Mouse (Mus musculus) adrenal gland, postnatal 14 days (tissue): Measurements from ENCODE around the gene Caly. TPM values are rescaled to one million over a fixed set of nuclear protein-coding genes. Genes with fewer than 3 reads are reported as not detected.

Experiments used
- DNase-seq: peaks from one replicate; pipeline ENCODE4 v3.0.0; 2021; ENCODE audit warnings: mixed read lengths
- long read RNA-seq, 2 experiments: library from polyadenylated mRNA; stranded (forward); transcript quantifications; one replicate each; pipeline ENCODE4 v2.0.0; 2021
- total RNA-seq: library from RNA; stranded (reverse); gene quantifications from 2 replicates; pipeline ENCODE4 v1.2.3, GENCODE M21; 2021

The Caly gene
- 6.8 and 7.7 TPM in 2 replicates for total RNA-seq
- long read RNA-seq, experiment 1, transcript Caly-204 (6 exons, 975 nt), result major isoform, 5 of 8 reads
- long read RNA-seq, experiment 1, partial matches to known transcripts, result 0 of 8 reads
- long read RNA-seq, experiment 1, other reads (novel, unspliced or antisense), result 2 of 8 reads
- long read RNA-seq, experiment 2, partial matches to known transcripts, result 0 of 3 reads
- long read RNA-seq, experiment 2, other reads (novel, unspliced or antisense), result 1 of 3 reads

- peak; percentile 79 for DNase-seq
Observed at GRCm38 (mm10) chr7:140082242-140082678, at the start of gene Caly. Gene Caly (minus strand): TSS chr7:140082548.

GRCm38 (mm10) chr7:140127911-140128310 is 45.6 kb upstream of the Caly start:
- no peak for DNase-seq

- no peak for DNase-seq
Observed at GRCm38 (mm10) chr7:140126934-140127333, 44.6 kb upstream of the Caly start.

DNA sequence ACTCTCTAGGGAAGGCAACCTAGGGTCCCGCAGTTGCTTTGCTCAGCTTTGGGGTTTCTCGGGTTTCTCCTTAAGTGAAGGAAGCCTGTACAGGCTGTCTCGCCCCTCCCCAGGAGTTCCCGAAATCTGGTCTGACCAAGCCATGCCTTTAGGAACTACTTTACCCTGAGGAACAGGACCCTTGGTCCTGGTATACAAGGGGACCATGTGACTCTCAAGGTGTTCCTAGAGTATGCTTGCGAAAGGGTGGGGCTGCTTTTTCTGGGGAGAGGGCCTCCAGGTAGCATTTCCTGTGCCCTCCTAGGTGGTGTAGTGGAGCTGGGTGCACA is 43.6 kb upstream of the Caly start:
- DNase-seq, result no peak

DNA sequence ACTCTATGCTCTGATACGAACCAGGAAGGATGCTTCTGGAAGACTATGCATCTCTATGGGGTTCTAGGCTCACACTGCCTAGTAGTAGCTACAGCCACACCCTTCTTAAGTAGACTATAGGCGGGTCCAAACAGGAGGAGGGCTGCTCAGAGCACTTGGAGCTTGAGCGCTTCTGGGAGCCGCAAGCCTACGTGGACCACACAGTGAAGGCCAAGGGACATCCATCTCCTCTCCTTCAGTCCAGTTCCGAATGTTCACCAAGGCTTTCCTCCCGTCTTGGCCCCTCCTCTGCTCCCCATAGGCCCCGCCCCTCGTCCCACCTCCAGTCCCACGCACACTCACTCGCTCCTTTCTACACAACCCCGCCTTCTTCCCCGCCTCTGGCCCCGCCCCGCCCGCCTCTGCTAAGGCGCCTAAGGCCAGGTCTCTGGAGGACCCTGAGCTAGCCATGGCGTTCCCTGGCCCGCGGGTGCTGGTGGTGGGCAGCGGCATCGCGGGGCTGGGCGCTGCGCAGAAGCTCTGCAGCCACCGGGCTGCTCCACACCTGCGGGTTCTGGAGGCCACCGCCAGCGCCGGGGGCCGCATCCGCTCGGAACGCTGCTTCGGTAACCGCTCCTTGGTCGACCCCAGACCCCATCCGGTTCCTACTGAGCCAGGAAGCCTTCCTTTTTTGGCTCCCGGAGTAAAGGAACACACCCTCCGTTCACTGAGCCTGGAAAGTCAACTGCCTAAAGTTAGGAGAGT is 43.1 kb upstream of the Caly start:
- DNase-seq, result peak; percentile 97

DNA sequence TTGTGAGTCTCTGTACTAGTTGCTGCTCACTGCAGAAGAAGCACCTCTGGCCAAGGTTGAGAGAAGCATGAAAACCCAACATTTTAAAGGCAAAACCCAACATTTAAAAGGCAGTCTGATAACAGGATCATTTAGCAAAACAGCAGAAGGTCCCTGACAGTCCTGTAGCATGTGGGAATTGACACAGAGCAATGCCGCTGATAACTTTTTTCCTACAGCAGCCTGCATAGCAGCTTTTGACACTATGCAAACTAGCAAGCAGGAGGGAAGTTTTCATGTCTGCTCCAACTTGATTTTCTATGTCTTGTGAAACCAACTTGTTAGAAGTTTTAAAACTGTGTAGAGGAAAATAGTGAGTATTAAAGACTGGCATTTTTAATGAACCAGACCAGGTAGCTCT is 42.0 kb upstream of the Caly start:
- DNase-seq, result no peak

DNA sequence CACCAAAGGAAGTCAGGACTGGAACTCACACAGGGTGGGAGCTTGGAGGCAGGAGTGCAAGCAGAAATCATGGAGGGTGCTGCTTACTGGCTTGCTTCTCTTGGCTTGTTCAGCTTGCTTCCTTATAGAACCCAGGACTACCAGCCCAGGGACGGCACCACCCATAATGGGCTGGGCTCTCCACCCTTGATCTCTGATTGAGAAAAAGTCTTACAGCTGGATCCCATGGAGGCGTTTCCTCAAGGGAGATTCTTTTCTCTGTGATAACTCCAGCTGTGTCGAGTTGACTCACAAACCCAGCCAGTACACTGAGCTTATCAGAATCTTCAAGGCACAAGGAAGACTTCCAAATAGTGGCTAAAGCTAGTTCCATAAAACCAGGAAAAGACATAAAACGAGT is 40.4 kb upstream of the Caly start:
- DNase-seq, result no peak

DNA sequence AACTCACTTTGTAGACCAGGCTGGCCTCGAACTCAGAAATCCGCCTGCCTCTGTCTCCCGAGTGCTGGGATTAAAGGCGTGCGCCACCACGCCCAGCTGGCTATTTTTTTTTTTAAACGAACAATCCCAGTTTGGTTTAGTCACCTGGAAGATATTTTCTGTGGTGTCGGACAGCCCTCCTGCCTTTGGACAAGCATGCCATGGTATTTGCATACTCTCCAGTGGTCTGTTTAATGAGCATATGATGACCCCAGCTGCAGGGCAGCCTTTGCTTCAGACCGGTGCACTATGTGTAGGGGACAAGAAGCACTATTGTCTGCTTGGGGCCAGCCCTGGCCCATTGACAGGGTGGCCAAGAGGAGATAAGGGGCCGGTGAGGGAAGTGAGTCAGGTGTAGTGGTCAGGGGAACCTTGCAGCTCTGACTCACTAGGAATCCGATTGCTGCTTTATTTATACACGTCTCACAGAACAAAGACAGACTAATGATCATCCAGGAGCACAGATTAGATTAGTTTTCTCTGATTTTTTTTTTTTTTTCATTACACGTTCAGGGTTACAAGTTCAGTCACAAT is 39.1 kb upstream of the Caly start:
- peak; percentile 32 for DNase-seq

DNA sequence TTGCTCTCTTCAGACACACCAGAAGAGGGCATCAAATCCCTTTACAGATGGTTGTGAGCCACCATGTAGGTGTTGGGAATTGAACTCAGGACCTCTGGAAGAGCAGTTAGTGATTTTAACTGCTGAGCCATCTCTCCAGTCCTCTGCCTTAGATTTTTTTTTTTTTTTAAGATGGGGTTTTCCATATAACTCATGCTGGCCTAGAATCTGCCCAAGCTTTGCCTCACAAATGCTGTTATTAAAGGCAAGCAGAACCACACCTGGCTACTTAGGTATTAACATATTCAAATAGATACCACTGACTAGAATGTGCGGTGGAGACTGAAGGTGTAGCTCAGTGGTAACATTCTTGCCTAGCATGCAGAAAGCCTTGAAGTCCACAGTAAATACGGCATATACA is 38.1 kb upstream of the Caly start:
- no peak for DNase-seq

- DNase-seq, result peak; percentile 97
Observed at GRCm38 (mm10) chr7:140116329-140117054, 34.1 kb upstream of the Caly start, which contains the start of gene Echs1. Gene Echs1 (minus strand): TSS chr7:140116476.

DNA sequence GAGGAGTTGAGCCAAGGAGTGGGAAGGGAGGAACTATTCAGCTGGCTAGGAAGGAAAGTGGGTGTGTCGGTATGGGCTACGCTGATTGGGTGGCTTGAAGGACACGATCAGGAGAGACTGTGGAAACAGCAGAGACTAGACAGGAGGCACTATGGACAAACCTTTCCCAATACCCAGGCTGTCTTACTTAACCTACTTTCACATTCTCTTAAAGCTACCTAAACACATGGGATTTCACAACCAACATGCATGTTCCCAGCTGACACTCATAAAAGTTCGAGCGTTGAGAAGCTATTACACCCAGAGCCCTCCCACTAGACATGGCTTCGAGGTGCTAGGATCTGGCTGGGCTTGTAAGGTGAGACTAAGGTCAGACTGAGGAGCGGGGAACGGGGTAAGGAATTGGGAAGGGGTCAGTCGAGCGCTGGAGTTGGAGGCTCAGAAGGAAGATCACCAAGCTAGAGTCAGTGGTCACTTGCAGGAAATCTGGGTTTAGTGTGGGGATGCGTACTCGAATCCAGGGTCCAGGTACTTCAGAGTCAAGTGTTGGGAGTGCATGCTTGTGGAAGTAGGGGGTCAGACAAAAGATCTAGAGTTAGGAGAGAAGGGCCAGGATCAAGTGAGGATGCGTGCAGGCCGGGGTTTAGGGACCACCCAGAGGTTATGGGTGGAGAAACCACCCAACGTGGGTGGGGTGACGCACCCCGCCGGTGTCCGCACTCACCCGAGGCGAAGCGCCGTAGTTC is 33.4 kb upstream of the Caly start, which contains the start of gene Paox:
TSS of gene Paox (plus strand) at position 217 of the 746 bp plus-strand sequence.
- peak; percentile 83 for DNase-seq

DNA sequence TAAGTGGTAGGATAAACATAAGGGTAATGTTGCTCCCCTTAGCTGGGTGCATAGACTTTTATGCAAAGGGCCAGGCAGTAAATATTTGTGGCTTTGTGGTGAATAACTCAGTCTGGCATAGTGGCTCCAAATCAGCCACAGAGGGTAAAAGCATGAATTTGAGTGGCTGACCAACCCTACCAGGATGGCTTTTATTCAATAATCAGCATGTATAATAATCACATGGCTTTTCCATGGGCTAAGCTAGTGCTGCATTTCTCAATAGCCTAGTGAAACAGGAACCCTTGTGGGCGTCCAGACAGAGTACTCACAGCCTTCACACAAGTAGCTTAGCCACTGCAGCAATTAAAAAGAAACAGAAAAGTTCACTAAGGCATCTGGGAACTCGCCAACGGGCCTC is 29.6 kb upstream of the Caly start:
- no peak for DNase-seq

- DNase-seq, result peak; percentile 56
Observed at GRCm38 (mm10) chr7:140104009-140104408, 21.7 kb upstream of the Caly start.

DNA sequence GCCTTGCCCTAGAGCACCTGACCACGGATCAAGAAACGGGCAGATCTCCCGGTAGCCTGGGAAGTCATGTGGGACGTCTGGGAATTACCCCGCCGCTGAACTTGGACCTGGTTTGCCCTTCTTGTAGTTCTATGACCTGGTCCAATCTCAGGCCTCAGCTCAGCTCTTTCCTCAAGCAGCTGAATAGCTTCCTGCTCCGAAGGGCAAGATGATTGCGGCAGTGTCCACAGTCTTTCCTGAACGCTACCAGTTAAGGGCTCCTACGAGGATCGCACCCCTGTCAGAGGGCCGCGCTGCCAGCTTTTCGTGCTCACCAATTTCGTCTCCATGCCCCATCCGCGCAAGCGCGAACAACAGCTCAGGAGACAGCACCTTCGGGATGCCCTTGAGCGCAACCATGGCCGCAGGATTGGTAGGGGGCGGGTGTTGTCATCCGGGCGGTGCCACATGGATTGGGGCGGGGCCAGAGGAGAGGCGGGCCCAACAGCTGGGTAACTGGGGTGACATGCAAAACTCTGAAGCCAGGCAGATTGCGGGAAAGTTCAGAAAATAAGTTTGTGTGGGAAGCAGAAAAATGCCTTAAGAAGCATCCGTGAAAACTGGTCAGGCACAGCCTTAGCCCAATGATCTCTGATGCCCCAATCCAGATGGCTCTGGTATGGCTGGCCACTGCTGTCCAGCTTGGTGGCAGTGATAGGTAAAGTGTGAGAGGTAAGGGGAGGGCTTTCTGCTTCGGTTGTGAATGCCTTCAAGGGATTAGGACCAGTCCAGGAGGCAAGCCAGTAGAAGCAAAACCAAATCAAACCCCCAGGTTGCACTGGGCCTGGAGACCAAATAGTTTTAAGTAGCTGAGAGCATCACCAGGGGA is 19.9 kb upstream of the Caly start, which contains the start of gene Fuom:
TSS of gene Fuom (minus strand) at position 449 of the 868 bp plus-strand sequence.
- DNase-seq, result peak; percentile 98

DNA sequence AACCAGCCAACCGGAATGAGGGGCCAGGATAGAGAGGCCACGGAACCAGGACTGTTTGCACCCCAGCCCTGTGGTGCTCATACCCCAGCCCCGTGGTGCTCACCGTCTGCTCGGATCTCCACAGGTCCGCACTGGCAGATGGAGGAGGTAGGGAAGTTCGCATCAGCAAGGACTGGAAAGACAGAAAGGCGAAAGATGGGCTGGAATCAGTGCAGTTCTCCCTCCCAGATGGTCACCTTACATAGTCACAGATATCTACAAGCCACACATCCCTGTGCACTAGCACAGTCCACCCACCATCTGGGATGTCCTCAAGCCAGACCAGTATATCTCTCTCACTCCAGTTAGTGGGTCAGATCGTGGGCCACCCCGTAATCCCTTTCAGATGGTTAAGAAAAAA is 19.1 kb upstream of the Caly start:
- DNase-seq, result no peak

- no peak for DNase-seq
Observed at GRCm38 (mm10) chr7:140098466-140098865, 16.1 kb upstream of the Caly start.

GRCm38 (mm10) chr7:140096055-140096454 is 13.7 kb upstream of the Caly start:
- no peak for DNase-seq

GRCm38 (mm10) chr7:140095556-140095955 is 13.2 kb upstream of the Caly start:
- no peak for DNase-seq

GRCm38 (mm10) chr7:140094954-140095353 is 12.6 kb upstream of the Caly start:
- DNase-seq, result no peak

DNA sequence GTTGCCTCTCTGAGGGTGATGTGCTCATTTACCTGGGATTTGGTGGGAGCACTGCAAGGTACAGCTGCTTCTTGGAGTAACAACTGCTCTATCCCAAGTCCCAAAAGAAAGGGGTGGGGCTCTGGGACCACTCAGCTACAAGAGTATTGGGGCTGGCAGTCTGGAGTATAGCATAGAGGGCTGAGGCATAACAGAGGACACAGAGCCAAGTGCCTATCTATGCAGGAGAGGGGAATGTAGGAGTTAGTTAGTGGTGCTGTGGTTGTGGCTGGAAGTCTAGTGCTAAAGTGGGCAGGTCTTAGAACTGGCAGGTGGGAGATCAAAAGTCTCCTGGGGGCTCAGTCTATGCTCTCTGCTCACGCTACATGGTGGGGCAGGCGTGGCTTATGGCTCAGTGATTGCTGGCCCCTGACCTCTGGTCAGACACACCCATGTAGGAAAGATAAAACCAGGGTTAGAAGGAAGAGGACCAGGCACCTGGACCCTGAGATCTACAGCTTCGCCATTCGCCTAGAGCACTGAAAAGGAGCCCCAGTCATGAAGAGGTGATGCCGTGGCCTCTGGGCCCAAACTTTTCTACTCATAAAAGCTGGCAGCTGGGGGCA is 10.7 kb upstream of the Caly start, which contains the start of gene Prap1:
TSS of gene Prap1 (plus strand) at position 472 of the 605 bp plus-strand sequence.
- no peak for DNase-seq
